Mouse (Mus musculus) liver, postnatal 0 days (tissue): ENCODE measurements around the gene Gm10130.
"Not testable (repeated sequence)": the region's sequence is repeated elsewhere in the genome, so short reads cannot be mapped to it uniquely, and the experiment has no call there.

Experiments
- CTCF ChIP-seq: sonication (generic); IDR thresholded peaks from 2 replicates; pipeline ENCODE4 v1.5.1; 2016; ENCODE audit warnings: antibody characterized with exemption, low read depth
- EP300 ChIP-seq: IDR thresholded peaks from 2 replicates; pipeline ENCODE4 v1.6.1; 2016; ENCODE audit warnings: antibody characterized with exemption, low read depth, mild to moderate bottlenecking

DNA sequence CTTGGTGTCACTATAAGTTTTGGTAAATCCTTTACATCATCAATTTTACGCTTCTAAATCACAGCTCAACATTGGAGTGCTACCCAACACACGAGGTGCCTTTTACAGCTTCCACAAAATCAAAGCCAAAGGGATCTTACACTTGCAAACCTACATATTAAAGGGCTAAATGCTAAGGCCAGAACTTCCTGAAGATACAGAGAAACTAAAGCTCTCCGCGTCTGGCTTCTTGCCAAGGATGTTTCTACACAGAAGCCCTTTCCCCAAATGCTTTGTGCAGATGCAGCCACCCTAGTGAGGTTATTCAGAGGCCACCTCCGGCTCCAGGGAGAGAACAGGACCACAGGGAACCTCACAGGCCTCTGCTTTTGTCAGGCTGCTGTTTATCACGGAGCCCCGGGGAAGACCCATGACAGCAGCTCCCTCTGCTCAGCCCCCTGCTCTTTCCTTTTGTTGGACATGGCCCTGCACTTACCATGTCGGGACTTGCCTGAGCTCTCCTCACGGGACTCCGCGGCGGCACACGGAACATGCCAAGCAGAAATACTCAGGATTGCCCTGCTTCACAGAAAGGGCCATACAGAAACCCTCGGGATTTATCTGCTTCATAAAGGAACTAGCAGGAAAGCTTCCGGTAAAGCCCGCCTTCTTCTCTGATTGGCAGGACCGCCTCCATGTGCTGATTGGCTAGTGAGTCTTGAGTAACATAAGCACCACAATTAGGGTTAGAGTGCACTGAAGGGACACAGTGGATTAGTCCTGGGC is 38.8 kb downstream of the Gm10130 start, which contains the start of gene 3300002I08Rik:
- TF ChIP-seq CTCF = not testable (repeated sequence)
- 0 out of 2 replicates have a peak, but pooled peaks have one; percentile 15 for TF ChIP-seq EP300
